Mouse (Mus musculus): ENCODE measurements around the gene Snapin.

Gene Snapin

DNA sequence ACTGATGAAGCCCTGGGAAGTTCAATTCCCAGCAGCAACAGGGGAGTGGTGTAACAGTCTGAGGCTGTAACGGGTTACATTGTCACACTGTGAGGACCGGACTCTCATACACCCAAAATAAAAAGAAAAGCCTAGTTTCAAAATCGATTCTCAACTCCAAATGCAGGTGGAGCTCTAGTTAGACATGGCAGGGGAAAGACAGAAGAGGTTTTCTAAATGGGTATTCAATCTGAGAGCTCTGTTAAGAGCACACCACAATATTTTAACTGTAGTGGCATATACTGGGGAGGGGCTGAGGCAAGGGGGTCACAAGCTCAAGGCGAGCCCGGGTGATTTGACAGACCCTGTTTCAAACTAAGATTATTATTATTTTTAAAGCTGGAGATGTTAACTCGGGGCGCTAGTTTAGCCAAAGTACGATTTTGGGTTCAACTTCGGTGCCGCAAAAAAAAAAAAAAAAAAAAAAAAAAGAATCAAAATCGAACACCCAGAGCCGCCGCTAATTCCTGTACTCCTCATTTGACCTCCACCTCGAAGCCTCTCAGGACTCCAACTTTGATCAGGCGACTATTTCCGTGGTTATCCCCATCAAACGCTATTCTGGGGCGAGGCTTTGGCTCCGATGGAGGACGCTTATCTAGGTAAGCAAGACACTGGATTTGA lies 17.6 kb upstream of the Snapin start:
- intact Hi-C loops (cut with DNase I): no loop called here

GRCm38 (mm10) chr3:90506362-90506761 lies 15.5 kb upstream of the Snapin start:
- intact Hi-C loops (cut with DNase I): no loop called here

DNA sequence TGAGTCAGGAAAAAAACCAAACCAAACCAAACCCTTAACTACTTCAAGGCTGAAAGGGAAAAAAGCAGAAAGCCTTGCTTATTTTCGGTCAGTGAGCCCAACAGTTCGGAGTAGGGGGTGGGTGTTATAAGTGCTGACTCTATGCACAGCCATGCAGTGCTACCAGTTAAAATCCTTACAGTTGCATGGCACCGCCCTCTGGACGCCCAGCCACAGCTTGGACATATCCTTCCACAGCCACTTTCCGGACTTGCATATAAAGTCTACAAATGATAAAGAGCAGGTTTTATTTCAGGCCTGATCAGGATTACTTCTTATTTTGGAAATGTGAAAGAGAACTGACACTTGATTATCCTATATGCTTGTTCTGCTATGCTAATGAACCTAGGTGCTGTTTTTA lies 14.4 kb upstream of the Snapin start:
- intact Hi-C loops (cut with DNase I): no loop called here

DNA sequence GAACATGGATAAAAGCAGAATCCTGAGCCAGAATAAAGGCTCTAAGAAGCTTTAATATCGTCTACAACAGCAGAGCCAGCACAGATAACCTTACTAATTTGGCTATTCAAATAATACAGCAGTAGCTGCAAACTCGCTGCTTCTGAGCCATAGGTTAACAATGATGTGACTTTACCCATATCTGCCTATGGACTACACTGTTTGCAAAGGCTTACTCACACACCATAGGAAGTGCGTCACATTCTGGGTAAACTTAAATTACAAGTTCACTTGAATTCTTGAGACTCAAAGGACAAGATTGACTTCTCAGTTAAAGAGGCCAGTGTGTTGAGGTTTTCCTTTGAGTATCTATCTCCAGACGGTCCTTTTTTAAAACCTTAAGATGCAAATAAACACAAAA lies 12.6 kb upstream of the Snapin start:
- intact Hi-C loops (cut with DNase I): no loop called here

DNA sequence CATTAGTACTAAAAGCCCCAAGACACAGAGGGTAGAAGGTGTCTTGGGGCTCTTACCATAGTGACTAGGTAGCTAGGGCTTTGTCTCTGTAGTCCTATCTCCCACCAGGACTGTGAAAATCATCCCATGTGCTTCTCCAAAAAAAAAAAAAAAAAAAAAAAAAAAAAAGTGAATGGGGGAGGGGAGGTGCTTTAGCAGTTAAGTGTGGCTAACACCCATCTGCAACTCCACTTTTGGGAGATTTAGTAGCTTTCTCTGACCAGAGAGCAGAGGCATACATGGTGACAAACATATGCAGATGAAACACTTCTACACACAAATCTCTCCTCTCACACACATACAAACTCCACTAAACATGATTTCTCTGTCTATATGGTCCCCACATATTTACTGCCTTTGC lies 6.8 kb upstream of the Snapin start:
- intact Hi-C loops (cut with DNase I): no loop called here

DNA sequence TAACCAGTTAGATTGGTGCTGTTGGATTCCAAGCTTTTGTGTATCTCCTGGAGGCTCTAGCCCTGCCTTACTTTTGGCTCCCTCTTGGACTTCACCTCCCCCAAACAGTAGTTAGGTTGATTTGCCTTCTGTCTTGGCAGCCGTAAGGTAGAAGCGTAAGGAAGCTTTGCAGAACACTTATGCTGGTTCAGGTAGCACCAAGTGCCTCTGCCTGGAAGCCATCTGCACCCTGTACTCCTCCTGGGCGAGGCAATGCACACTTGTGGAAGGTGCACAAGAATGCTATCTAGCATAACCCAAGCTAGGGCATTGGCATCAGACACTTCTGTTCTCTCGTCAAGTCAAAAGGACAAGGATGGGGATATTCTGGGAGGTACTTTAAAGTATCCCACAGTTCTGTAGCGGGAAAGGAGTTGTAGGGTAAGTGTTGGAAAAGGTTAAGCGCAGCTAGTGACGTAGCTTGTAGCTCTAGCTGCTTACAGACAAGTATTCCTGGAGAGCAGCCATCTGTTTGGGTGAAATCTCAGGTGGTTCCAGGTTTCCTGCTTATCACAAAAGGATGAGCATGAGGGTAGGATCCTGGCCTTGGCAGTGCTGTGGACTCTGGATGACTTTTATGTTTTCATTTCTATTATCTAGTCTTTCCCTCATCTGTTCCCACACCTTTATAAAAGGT lies 5.2 kb upstream of the Snapin start:
- intact Hi-C loops (cut with DNase I): no loop called here

DNA sequence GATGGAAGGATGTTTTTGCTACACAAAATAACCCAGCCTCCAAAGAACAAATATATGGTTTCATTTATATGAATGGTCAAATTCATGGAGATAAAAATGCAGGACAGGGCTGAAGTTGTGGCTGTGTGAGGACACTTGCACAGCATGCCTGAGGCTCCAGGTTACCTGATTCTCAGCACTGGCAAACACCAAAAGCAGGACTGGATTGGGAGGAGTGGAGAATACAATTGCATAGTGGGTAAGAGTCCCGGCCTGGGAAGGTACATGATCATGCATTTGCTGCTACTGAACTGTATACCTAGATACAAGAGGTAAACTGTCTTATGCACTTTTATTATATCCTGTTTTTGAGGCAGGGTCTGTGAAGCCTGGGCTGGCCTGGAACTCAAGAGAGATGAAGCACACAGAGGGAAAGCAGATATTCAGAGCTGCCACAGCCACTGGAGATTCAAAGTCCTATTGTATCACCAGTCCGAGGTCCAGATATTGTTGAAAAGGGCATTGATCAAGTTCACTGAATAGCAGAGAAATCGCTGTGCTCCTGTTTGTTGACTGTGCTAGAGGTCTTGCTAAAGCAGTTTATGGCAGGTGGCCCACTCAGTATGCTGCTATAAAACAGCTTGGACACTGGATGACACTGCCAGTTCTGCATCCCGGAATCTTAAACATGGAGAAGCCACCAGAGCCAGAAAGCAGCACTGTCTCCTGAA lies 3.2 kb upstream of the Snapin start:
- intact Hi-C loops (cut with DNase I): no loop called here

- intact Hi-C loops (cut with DNase I): no loop called here
Observed at GRCm38 (mm10) chr3:90491350-90491749, 517 bp upstream of the Snapin start.

DNA sequence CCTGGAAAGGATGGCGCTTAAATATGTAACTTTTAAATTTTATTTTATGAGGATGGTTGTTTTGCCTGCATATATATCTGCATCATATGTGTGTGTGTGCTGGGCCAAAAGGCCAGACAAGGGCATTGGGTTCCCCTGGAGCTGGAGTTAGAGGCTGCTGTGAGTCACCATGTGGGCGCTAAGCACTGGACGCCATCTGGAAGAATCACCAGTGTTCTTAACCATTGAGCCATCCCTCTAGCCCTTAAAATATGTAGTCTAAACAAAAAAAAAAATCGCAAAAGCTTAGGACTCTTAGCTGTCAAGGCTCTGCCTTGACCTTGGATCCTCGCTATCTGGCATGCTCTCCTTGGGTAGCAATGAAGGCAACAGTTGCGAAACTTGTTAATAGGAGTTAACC lies 2.3 kb downstream of the Snapin start:
- intact Hi-C loops (cut with DNase I): no loop called here

DNA sequence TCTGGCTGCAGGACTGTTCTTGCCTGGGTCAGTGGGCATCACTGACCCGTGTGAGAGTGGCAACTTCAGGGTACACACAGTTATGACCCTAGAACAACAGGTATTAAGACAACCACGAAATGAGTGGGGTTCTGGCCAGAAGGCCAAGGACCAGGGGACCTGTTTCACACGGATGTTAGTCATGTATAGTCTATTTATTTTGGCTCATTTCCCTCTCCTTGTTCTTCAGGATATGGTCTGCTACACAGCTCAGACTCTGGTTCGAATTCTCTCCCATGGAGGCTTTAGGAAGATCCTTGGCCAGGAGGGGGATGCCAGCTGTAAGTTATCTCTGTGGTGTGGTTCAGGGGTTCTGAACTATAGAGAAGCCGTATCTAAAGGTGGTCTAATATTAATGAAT lies 3.8 kb downstream of the Snapin start:
- intact Hi-C loops (cut with DNase I): no loop called here

- intact Hi-C loops (cut with DNase I): no loop called here
Observed at GRCm38 (mm10) chr3:90475831-90476611, 14.8 kb downstream of the Snapin start, which contains the start of gene Ilf2. TSS of gene Ilf2 (plus strand) at chr3:90476126.

GRCm38 (mm10) chr3:90475151-90475830 lies 15.5 kb downstream of the Snapin start:
- intact Hi-C loops (cut with DNase I): no loop called here

DNA sequence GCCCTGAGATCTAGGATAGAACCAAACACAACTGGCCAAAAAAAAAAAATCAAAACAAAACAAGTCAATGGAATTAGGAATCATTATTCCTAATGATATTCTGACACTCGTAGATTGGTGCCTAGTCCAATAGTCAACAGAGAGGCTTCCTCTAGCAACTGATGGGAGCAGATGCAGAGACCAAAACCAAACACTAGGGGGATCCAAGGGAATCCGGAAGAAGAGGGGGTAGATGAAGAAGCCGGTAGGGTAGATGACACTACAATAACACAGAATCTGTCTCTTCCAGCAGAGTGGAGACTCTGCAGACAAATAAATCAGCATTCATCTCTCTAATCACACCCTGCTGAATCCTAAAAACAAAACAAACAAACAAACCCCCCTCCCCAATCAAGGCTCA lies 18.6 kb downstream of the Snapin start:
- intact Hi-C loops (cut with DNase I): no loop called here

DNA sequence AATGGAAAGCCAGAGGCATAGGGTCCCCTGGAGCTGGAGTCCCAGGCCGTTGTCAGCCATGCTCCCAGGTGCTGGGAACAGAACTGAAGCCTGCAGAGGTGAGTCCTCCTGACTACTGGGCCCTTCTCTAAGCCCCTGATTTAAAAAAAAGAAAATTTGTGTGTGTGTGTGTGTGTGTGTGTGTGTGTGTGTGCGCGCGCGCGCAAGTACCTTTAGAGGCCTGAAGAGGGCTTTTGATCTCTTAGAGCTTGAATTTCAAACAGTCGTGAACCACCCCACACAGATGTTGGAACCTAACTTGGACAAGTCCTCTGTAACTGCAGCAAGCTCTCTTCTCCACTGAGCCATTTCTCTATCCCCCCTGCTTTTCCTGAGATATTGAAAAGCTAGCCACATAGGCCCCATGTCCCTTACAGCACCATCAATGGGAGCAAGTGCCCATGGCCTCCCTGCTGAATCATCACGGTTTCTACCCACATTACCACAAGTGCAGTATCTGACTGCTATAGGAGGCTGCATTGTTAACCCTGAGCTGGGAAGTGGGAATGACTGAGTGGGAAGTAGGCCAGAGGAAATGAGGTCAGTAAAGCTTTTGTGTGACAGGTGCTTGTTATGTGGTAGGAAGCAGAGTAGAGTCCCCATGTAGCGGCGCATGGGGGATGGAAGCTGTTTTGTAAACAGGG lies 23.1 kb downstream of the Snapin start:
- intact Hi-C loops (cut with DNase I): loop anchor here (2.0 to 10.0 kb wide), 2 partner anchors 55 to 173 kb away; partner anchors contain the start of gene Gatad2b

- intact Hi-C loops (cut with DNase I): loop anchor here (2.0 to 10.0 kb wide), 2 partner anchors 54 to 172 kb away; partner anchors contain the start of gene Gatad2b
Observed at GRCm38 (mm10) chr3:90466311-90466766, 24.5 kb downstream of the Snapin start.

DNA sequence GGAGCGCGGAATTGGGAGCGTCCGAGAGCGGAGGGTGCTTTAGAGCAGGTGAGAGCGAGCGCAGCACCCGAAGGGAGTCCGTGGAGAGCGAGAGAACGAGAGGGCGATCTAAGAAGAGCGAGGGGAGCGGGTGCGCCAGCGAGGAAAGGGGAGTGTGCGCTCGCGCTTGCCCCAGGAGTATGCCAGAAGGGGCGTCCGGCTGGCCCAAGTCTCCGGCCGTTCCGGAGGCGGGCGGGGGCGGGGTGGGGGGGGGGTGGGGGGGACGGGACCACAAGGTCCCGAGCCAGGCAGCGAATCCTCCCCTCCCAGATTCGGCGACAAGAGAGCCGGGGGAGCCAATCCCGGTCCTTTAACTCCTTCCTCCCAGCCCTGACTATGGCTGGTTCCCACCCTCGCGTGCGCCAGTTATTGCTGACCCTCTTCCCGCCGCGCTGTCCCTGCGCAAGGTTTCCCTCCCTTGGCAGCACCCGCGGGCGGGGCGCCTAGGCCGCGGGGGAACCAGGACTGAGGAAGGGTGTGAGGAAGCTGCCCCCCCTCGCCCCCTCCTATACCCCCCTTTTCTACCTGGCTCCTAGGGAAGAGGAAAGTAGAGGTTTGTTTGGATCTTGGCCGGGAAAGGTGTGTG lies 25.0 kb downstream of the Snapin start, which contains the start of gene Npr1:
Gene Npr1, minus strand, starts transcription at position 181 of the 625 bp plus-strand sequence.
- intact Hi-C loops (cut with DNase I): loop anchor here (2.0 to 10.0 kb wide), 2 partner anchors 53 to 171 kb away; partner anchors contain the start of gene Gatad2b

GRCm38 (mm10) chr3:90465081-90465685 lies 25.6 kb downstream of the Snapin start:
- intact Hi-C loops (cut with DNase I): loop anchor here (10.0 kb wide), 1 partner anchor 170 kb away; the partner anchor contains the start of gene Gatad2b

DNA sequence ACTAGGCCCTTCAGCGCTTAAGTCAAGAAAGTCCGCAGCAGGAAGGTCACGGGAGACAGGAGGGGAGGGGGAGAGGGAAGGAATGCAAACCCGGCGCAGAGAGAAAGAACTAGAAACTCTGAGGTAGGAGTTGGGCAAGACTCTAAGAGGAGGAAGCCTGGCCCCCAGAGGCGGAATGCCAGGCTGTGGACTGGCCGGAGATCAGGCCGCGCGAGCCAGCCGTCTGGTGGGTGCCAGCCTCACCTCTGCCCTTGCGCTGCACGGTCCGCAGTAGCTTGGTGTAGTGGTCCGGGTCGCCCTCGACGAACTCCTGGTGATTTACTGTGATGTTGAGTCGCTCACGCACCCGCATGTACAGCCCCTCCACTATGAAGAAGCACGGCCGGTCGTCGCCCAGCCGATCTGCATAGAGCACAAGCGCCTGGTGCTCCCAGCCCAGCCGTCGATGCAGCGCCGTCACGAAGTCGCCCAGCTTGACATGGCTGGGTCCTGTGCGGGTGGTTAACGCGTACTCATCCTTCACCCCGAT lies 26.2 kb downstream of the Snapin start:
- intact Hi-C loops (cut with DNase I): loop anchor here (10.0 kb wide), 1 partner anchor 170 kb away; the partner anchor contains the start of gene Gatad2b

GRCm38 (mm10) chr3:90462579-90462978 lies 28.3 kb downstream of the Snapin start:
- intact Hi-C loops (cut with DNase I): loop anchor here (10.0 kb wide), 1 partner anchor 168 kb away; the partner anchor contains the start of gene Gatad2b
